Mouse (Mus musculus) activated CD4-positive, CD25-positive, alpha-beta regulatory T cell, adult 4 months (primary cell): Measurements from ENCODE around the gene Mc1r. TPM values are rescaled to one million over a fixed set of nuclear protein-coding genes. Genes with fewer than 3 reads are reported as not detected.
A peak's percentile ranks its signal among the peaks of the same experiment; 100 is the strongest.

Experiments used
- ATAC-seq: one replicate; pipeline ENCODE4 v1.8.0; 2017
- polyA plus RNA-seq, 2 experiments: library from polyadenylated mRNA; unstranded; fragments of 100-300 nt; shearing (Covaris generic); gene quantifications; one replicate each; pipeline ENCODE4 v1.2.1; 2017

The Mc1r gene
- not detected for polyA plus RNA-seq

GRCm38 (mm10) chr8:123406786-123407185 lies at the start of gene Mc1r:
Gene Mc1r (plus strand): TSS chr8:123407107.
- ATAC-seq: peak; percentile 44

GRCm38 (mm10) chr8:123361082-123361739 lies 45.7 kb upstream of the Mc1r start:
- no peak for ATAC-seq

GRCm38 (mm10) chr8:123373403-123374238 lies 33.3 kb upstream of the Mc1r start, which contains the start of gene Tcf25:
Gene Tcf25 (plus strand): TSS chr8:123373753.
- ATAC-seq: peak; percentile 85

- ATAC-seq: peak; percentile 72
Observed at GRCm38 (mm10) chr8:123374239-123374578, 32.7 kb upstream of the Mc1r start.

GRCm38 (mm10) chr8:123375701-123376100 lies 31.2 kb upstream of the Mc1r start:
- ATAC-seq: no peak

GRCm38 (mm10) chr8:123376106-123376505 lies 30.8 kb upstream of the Mc1r start:
- no peak for ATAC-seq

- no peak for ATAC-seq
Observed at GRCm38 (mm10) chr8:123381711-123382110, 25.2 kb upstream of the Mc1r start.

GRCm38 (mm10) chr8:123382516-123382915 lies 24.4 kb upstream of the Mc1r start:
- ATAC-seq: no peak

GRCm38 (mm10) chr8:123384883-123385540 lies 21.9 kb upstream of the Mc1r start:
- ATAC-seq: peak; percentile 54

- ATAC-seq: no peak
Observed at GRCm38 (mm10) chr8:123387041-123387440, 19.9 kb upstream of the Mc1r start.

- no peak for ATAC-seq
Observed at GRCm38 (mm10) chr8:123387801-123388200, 19.1 kb upstream of the Mc1r start.

- ATAC-seq: no peak
Observed at GRCm38 (mm10) chr8:123389026-123389425, 17.9 kb upstream of the Mc1r start.

- ATAC-seq: no peak
Observed at GRCm38 (mm10) chr8:123398308-123398707, 8.6 kb upstream of the Mc1r start.

- no peak for ATAC-seq
Observed at GRCm38 (mm10) chr8:123401936-123402335, 5.0 kb upstream of the Mc1r start.

- ATAC-seq: no peak
Observed at GRCm38 (mm10) chr8:123402730-123403326, 4.1 kb upstream of the Mc1r start.

- peak; percentile 73 for ATAC-seq
Observed at GRCm38 (mm10) chr8:123404521-123404920, 2.4 kb upstream of the Mc1r start.

- ATAC-seq: no peak
Observed at GRCm38 (mm10) chr8:123407612-123408011, 705 bp downstream of the Mc1r start.

GRCm38 (mm10) chr8:123408586-123409544 lies 2.0 kb downstream of the Mc1r start:
- no peak for ATAC-seq

- ATAC-seq: no peak
Observed at GRCm38 (mm10) chr8:123410049-123410587, 3.2 kb downstream of the Mc1r start.

- no peak for ATAC-seq
Observed at GRCm38 (mm10) chr8:123410788-123411187, 3.9 kb downstream of the Mc1r start.

GRCm38 (mm10) chr8:123411246-123411645 lies 4.3 kb downstream of the Mc1r start, which contains the start of gene Tubb3:
Gene Tubb3 (plus strand): TSS chr8:123411424.
- ATAC-seq: peak; percentile 52
